Mouse (Mus musculus): ENCODE data around the gene Prelp.

- no peak for TF ChIP-seq ZC3H11A (IDR thresholded peaks at IDR 0.05; ENCODE audit: borderline replicate concordance, low read depth, low read length)
- TF ChIP-seq MAFK (IDR thresholded peaks at IDR 0.05; ENCODE audit: insufficient read depth, low read depth, low read length): no peak
Measured at GRCm38 (mm10) chr1:133881813-133882212, 39.4 kb downstream of the Prelp start.
